Mouse (Mus musculus): ENCODE results near the gene Olfr119. TPM values are rescaled to one million over a fixed set of nuclear protein-coding genes. Genes with fewer than 3 reads are reported as not detected.

The Olfr119 gene
- not detected for polyA plus RNA-seq (2014; fragmentation: Illumina TruSeq; extraction: RNeasy Lipid Tissue Mini Kit (QIAGEN cat#74804); ENCODE audit: low read depth, low replicate concordance)

DNA sequence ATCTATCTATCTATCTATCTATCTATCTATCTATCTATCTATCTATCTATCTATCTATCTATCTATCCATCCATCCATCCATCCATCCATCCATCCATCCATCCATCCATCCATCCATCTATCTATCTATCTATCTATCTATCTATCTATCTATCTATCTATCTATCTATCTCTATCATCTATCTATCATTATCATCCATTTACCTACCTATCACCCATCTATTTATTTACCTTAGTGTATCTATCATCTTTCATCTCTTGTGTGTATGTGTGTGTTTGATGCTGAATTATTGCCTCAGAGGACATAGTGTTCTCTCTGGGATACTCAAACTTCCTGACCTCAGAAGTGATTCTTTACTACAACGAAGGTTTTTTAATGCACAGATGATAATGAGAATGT is at the start of gene Olfr119:
Olfr119 (plus strand) TSS at position 301 of the 400 bp plus-strand sequence.

DNA sequence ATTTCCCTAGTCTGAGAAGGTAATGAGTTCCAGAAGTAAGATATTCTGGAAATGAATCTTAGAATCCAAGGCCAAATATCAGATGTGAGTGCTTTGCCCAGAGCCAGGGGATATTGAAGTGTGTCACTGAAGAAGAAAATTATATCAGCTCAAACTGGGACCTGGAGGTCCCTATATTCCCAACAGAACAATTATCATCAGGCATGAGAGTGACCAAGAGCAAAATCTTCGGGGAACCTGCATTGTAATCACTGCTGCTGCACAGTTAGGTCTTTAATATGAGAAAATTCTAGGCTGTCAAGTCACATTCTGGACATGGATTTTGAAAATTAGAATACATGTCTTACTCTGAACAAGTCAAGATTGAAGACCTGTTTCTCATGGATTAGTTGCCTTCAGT is 32.7 kb upstream of the Olfr119 start, which contains the start of gene Olfr117:
Olfr117 (minus strand) TSS at position 101 of the 400 bp plus-strand sequence.

DNA sequence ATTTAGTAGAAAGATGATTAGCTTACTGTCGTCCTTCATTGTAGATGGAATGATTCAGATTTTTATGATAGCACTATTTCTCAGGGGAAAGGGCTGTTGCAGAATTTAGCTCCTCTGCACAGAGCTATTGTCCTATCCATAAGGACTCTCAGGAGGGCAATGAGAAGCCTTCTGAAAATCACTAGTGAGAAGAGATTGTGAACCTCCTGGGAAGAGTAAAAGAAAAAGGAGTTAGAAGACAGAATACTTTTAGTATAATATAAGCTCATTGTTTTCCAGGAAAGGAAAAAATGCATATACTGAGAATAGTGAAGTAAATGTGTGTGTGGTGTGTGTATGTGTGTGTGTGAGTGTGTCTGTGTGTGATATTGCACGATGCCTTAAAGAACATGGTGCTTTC is 29.7 kb upstream of the Olfr119 start, which contains the start of gene Olfr118:
Olfr118 (plus strand) TSS at position 301 of the 400 bp plus-strand sequence.

DNA sequence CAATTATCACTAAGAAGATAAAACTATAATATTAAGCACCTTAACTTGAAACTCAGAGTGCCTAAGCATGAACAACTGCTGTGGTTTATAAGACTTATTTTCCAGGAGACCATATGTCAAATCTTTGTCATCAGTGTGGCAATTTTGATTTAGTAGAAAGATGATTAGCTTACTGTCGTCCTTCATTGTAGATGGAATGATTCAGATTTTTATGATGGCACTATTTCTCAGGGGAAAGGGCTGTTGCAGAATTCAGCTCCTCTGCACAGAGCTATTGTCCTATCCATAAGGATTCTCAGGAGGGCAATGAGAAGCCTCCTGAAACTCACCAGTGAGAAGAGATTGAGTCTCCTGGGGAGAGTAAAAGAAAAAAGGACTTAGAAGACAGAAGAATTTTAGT is 25.1 kb downstream of the Olfr119 start, which contains the start of gene Olfr120:
Olfr120 (plus strand) TSS at position 301 of the 400 bp plus-strand sequence.

Other genes starting within 250 kb of the Olfr119 start
- not detected for gene Olfr109, start 237.6 kb upstream of the Olfr119 start, polyA plus RNA-seq (2014; fragmentation: Illumina TruSeq; extraction: RNeasy Lipid Tissue Mini Kit (QIAGEN cat#74804); ENCODE audit: low read depth, low replicate concordance)
- gene H2-M2, start 213.0 kb upstream of the Olfr119 start, polyA plus RNA-seq (2014; fragmentation: Illumina TruSeq; extraction: RNeasy Lipid Tissue Mini Kit (QIAGEN cat#74804); ENCODE audit: low read depth, low replicate concordance), result not detected
- not detected for gene Olfr110, start 204.1 kb upstream of the Olfr119 start, polyA plus RNA-seq (2014; fragmentation: Illumina TruSeq; extraction: RNeasy Lipid Tissue Mini Kit (QIAGEN cat#74804); ENCODE audit: low read depth, low replicate concordance)
- gene Olfr111, start 188.5 kb upstream of the Olfr119 start, polyA plus RNA-seq (2014; fragmentation: Illumina TruSeq; extraction: RNeasy Lipid Tissue Mini Kit (QIAGEN cat#74804); ENCODE audit: low read depth, low replicate concordance), result not detected
- gene Olfr112, start 127.1 kb upstream of the Olfr119 start, polyA plus RNA-seq (2014; fragmentation: Illumina TruSeq; extraction: RNeasy Lipid Tissue Mini Kit (QIAGEN cat#74804); ENCODE audit: low read depth, low replicate concordance), result not detected
- not detected for gene Olfr113, start 118.9 kb upstream of the Olfr119 start, polyA plus RNA-seq (2014; fragmentation: Illumina TruSeq; extraction: RNeasy Lipid Tissue Mini Kit (QIAGEN cat#74804); ENCODE audit: low read depth, low replicate concordance)
- gene Olfr114, start 103.8 kb upstream of the Olfr119 start, polyA plus RNA-seq (2014; fragmentation: Illumina TruSeq; extraction: RNeasy Lipid Tissue Mini Kit (QIAGEN cat#74804); ENCODE audit: low read depth, low replicate concordance), result not detected
- not detected for gene Olfr115, start 69.5 kb upstream of the Olfr119 start, polyA plus RNA-seq (2014; fragmentation: Illumina TruSeq; extraction: RNeasy Lipid Tissue Mini Kit (QIAGEN cat#74804); ENCODE audit: low read depth, low replicate concordance)
- gene Olfr116, start 69.4 kb upstream of the Olfr119 start, polyA plus RNA-seq (2014; fragmentation: Illumina TruSeq; extraction: RNeasy Lipid Tissue Mini Kit (QIAGEN cat#74804); ENCODE audit: low read depth, low replicate concordance), result not detected
- gene Olfr117, start 32.8 kb upstream of the Olfr119 start, polyA plus RNA-seq (2014; fragmentation: Illumina TruSeq; extraction: RNeasy Lipid Tissue Mini Kit (QIAGEN cat#74804); ENCODE audit: low read depth, low replicate concordance), result not detected
- gene Olfr118, start 29.6 kb upstream of the Olfr119 start, polyA plus RNA-seq (2014; fragmentation: Illumina TruSeq; extraction: RNeasy Lipid Tissue Mini Kit (QIAGEN cat#74804); ENCODE audit: low read depth, low replicate concordance), result not detected
- not detected for gene Olfr120, start 25.2 kb downstream of the Olfr119 start, polyA plus RNA-seq (2014; fragmentation: Illumina TruSeq; extraction: RNeasy Lipid Tissue Mini Kit (QIAGEN cat#74804); ENCODE audit: low read depth, low replicate concordance)
- gene Olfr121, start 52.3 kb downstream of the Olfr119 start, polyA plus RNA-seq (2014; fragmentation: Illumina TruSeq; extraction: RNeasy Lipid Tissue Mini Kit (QIAGEN cat#74804); ENCODE audit: low read depth, low replicate concordance), result not detected
- gene Olfr122, start 72.0 kb downstream of the Olfr119 start, polyA plus RNA-seq (2014; fragmentation: Illumina TruSeq; extraction: RNeasy Lipid Tissue Mini Kit (QIAGEN cat#74804); ENCODE audit: low read depth, low replicate concordance), result not detected
- gene Olfr123, start 97.0 kb downstream of the Olfr119 start, polyA plus RNA-seq (2014; fragmentation: Illumina TruSeq; extraction: RNeasy Lipid Tissue Mini Kit (QIAGEN cat#74804); ENCODE audit: low read depth, low replicate concordance), result not detected
- gene Olfr124, start 103.3 kb downstream of the Olfr119 start, polyA plus RNA-seq (2014; fragmentation: Illumina TruSeq; extraction: RNeasy Lipid Tissue Mini Kit (QIAGEN cat#74804); ENCODE audit: low read depth, low replicate concordance), result not detected
- not detected for gene Olfr125, start 136.4 kb downstream of the Olfr119 start, polyA plus RNA-seq (2014; fragmentation: Illumina TruSeq; extraction: RNeasy Lipid Tissue Mini Kit (QIAGEN cat#74804); ENCODE audit: low read depth, low replicate concordance)
- gene Olfr126, start 150.9 kb downstream of the Olfr119 start, polyA plus RNA-seq (2014; fragmentation: Illumina TruSeq; extraction: RNeasy Lipid Tissue Mini Kit (QIAGEN cat#74804); ENCODE audit: low read depth, low replicate concordance), result not detected
- gene Olfr127, start 203.9 kb downstream of the Olfr119 start, polyA plus RNA-seq (2014; fragmentation: Illumina TruSeq; extraction: RNeasy Lipid Tissue Mini Kit (QIAGEN cat#74804); ENCODE audit: low read depth, low replicate concordance), result not detected
- gene Olfr128, start 224.0 kb downstream of the Olfr119 start, polyA plus RNA-seq (2014; fragmentation: Illumina TruSeq; extraction: RNeasy Lipid Tissue Mini Kit (QIAGEN cat#74804); ENCODE audit: low read depth, low replicate concordance), result not detected